Mouse (Mus musculus): ENCODE data around the gene Shkbp1.

Shkbp1 gene

DNA sequence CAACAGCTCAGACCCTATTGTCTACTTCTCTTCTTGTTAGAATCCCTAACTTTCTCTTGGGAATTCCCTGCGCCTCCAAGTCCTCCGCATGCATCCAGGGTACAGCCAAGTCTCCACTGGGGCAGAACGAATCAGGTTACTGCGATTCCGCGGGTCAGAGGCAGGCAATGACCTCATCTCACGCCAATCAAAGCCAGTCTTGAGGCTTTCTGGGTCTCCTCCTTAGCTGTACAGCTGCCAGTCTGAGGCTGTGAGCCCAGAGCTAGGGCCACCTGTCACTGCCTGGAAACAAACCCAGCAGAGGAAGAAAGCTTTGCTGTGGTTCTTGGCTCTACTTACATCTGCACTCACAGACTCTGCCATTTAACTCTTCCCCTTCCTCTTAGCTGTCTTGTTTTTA, 39.9 kb downstream of the Shkbp1 start:
- ChIA-PET CTCF (interaction anchor here in 2 of 4 experiments (0.6 to 1.3 kb wide), 4 partner anchors 9 to 138 kb away, joined by 3 to 7 read pairs (median 4); no protein-coding TSS in a partner anchor), POLR2A (interaction anchor here in 3 of 4 experiments (0.6 to 21.4 kb wide), 7 partner anchors 9 to 58 kb away, joined by 4 to 590 read pairs (median 6); no protein-coding TSS in a partner anchor)

DNA sequence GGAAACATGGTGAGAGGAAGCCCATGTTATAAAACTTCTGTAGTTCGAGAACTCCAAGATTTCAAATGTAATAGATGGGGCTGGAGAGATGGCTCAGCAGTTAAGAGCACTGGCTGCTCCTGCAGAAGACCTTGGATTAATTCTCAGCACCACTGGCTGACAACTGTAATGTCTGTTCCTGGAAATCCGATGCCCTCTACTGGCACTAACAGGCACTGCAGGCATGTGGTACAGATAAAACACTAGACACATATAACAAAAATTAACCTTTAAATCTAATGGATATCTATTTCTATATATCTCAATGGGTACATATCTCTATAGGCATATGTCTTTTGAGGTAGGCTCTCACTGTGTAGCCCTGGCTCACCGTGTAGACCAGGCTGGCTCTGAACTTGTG, 41.4 kb downstream of the Shkbp1 start:
- ChIA-PET POLR2A (interaction anchor here in 2 of 4 experiments (1.2 to 2.4 kb wide), 3 partner anchors 11 to 16 kb away, joined by 3 to 19 read pairs (median 4); no protein-coding TSS in a partner anchor), CTCF (interaction anchor here in 1 of 4 experiments (1.0 kb wide), 1 partner anchor 17 kb away, joined by 3 read pairs; no protein-coding TSS in a partner anchor)

DNA sequence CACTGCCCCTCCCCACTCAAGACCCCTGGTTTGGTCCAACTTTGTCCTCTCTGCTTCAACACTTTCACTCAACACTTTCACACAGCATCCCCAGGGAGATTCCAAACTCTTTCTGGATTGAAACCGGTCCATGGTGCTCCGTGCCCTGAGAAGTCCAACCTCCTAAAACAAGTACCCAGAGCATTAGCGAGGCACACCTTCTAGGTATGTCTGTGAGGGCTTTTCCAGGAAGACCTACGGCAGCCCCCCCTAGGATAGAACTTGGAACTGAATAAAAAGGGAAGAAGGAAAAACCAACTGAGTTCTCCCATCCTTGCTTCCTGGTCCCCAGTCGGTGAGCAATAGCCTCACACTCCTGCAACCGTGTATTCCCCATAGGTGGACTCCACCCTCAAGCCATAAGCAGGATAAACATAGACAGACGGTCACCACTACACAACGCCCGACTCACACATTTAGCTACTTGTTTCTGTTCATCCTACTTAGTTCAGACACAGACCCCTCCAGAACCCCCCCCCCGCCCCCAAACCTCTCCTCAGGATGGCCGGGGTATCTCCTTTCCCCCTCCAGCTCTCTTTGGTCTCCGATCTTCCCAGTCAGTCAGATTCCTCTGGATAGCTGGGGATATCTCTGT, 44.1 kb downstream of the Shkbp1 start:
- CTCF ChIA-PET, result interaction anchor here (0.6 to 7.8 kb wide), 18 partner anchors 8 to 1518 kb away, joined by 3 to 100 read pairs (median 4); partner anchors contain the start of gene Coq8b (in 1 of the 4)
- POLR2A ChIA-PET, result interaction anchor here (0.6 to 19.1 kb wide), 43 partner anchors 9 to 335 kb away, joined by 3 to 590 read pairs (median 4); partner anchors contain the start of genes Shkbp1 (in 2 of the 4) and Numbl (in 1 of the 4)

DNA sequence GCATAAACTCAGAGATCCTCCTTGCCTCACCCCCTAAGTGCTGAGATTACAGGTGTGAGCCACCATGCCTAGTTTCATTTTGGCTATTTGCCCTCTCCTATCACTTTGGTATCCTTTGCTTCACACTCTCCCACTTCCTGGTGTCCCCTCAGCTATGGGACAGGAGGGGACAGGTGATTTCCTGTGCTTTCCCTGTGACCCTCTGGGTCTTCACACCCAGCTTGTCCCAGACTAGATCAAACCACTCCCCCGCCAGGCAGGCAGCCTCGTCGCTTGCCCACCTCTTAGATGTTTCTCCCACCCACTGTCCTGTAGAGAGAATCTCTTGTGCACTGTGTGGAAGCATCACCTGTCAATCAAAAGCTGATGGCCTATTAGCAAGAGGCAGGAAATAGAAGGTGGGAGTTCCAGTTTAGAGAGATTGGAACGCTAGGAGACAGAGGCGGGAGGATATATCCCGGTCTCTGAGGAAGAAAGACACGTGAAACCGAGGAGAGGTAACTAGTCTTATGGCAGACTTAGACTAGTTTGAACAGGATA, 44.8 kb downstream of the Shkbp1 start:
- CTCF ChIA-PET, result interaction anchor here (0.6 to 7.8 kb wide), 12 partner anchors 9 to 425 kb away, joined by 3 to 100 read pairs (median 4); partner anchors contain the start of gene Coq8b (in 1 of the 4)
- POLR2A ChIA-PET, result interaction anchor here in 3 of 4 experiments (0.6 to 19.1 kb wide), 45 partner anchors 8 to 336 kb away, joined by 3 to 590 read pairs (median 4); partner anchors contain the start of genes Shkbp1 (in 2 of the 3), Gm21983 (in 1 of the 3), Mia (in 1 of the 3) and Numbl (in 1 of the 3)

DNA sequence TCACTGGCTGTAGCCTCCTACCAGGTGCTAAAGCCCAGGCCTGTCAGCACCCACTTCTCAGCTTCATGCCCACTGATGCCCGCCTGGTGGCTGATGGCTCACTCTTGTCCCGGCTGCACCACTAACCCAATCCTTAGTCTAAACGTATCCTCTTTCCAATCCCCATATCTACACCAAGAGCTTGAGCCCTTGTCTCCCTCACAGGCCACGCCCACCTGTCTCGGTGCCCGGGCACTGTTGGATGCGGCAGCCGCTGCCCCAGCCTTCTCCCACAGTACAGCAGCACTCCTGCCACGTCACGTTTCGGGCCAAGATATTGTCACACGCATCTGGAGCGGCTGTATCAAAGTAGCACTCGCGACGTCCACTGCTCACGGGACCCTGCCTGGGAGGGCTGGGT, 45.5 kb downstream of the Shkbp1 start:
- ChIA-PET POLR2A (interaction anchor here (0.6 to 19.1 kb wide), 58 partner anchors 8 to 542 kb away, joined by 3 to 590 read pairs (median 5); partner anchors contain the start of genes Sertad1 (in 2 of the 4), Coq8b (in 1 of the 4), Egln2 (in 1 of the 4) and Gm20479 (in 1 of the 4)), CTCF (interaction anchor here (0.5 to 7.8 kb wide), 18 partner anchors 8 to 379 kb away, joined by 3 to 100 read pairs (median 4); partner anchors contain the start of gene Zfp607b (in 1 of the 4))

DNA sequence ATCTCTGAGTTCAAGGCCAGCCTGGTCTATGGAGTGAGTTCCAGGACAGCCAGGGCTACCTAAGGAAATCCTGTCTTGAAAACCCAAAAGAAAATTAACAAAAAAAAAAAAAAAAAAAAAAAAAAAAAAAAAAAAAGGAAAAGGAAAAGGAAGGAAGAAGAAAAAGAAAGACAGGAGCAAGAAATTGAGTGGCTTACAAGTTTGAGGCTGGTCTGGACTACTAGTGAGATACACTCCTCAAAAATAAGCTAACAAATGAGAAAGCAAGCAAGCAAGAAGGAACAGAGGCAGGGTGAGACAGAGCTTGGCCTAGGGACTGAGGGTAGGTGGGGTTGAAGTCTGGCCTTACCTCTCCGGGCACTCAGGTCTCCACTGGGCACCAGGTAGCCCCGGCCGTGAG, 46.0 kb downstream of the Shkbp1 start:
- CTCF ChIA-PET, result interaction anchor here (0.5 to 7.8 kb wide), 18 partner anchors 9 to 379 kb away, joined by 3 to 100 read pairs (median 5); partner anchors contain the start of gene Zfp607b (in 1 of the 4)
- POLR2A ChIA-PET, result interaction anchor here (0.6 to 19.1 kb wide), 55 partner anchors 7 to 542 kb away, joined by 3 to 590 read pairs (median 6); partner anchors contain the start of genes Sertad1 (in 2 of the 4), Coq8b (in 1 of the 4), Egln2 (in 1 of the 4) and Gm20479 (in 1 of the 4)

DNA sequence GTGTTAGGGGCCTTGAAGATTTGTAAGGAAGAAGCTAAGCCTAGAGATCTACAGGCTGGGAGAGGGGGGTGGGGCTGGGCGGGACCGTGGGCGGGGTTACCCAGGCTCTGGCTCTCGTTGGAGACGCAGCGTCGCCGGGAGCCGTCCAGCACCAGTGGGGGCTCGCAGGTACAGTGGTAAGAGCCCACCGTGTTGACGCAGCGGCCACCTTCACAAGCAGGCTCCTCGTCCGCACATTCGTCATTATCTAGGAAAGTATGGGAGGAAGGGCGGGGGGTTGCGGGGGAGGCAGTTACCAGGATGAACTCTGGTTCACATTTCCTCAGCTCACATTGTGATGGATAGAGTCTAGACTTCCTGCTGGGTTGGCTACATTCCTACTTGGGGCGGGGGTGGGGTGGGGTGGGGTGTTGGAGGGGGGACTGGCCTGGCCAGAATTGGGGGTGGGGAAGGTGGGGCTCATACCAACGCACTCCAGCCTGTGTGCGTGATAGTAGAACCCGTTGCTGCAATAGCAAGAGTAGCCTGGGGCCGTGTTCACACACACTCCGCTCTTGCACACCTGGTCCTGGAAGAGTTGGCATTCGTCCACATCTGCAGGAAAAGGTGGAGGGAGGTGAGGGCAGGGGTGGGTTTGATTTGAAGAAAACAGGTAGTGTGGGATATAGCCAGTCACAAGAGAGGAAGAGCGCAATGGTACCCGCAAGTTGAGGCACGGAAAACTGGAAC, 46.8 kb downstream of the Shkbp1 start:
- ChIA-PET POLR2A (interaction anchor here in 3 of 4 experiments (0.5 to 19.1 kb wide), 63 partner anchors 7 to 1621 kb away, joined by 3 to 590 read pairs (median 4); partner anchors contain the start of genes Coq8b (in 2 of the 3), Rab4b (in 2 of the 3), Sertad1 (in 2 of the 3) and Akt2 (in 1 of the 3)), CTCF (interaction anchor here (0.5 to 8.1 kb wide), 36 partner anchors 8 to 1371 kb away, joined by 3 to 100 read pairs (median 4); partner anchors contain the start of genes BC024978 (in 1 of the 4), Coq8b (in 1 of the 4), Map3k10 (in 1 of the 4) and Numbl (in 1 of the 4))

DNA sequence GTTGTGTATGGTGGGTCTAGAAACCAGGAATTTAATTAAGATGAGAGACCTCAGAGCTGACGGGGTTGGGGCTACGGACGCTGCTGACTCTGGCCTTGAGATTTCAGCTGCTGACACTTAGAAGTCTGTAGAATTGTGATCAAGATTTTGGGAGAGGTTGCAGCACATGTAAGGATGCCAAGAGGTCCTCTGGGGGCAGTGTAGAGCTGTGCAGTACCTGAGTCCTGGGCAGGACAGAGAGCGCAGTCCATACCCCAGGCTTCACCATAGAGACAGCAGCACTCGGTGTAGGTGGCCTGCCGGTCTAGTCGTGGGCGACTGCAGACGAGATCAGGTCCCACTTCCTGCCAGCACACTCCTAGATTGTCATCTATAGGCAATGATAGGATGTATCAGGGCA, 48.3 kb downstream of the Shkbp1 start:
- CTCF ChIA-PET, result interaction anchor here (0.6 to 8.1 kb wide), 39 partner anchors 9 to 367 kb away, joined by 3 to 100 read pairs (median 4); partner anchors contain the start of genes Numbl (in 1 of the 4), Rab4b (in 1 of the 4) and Shkbp1 (in 1 of the 4)
- POLR2A ChIA-PET, result interaction anchor here (0.5 to 19.1 kb wide), 35 partner anchors 8 to 343 kb away, joined by 3 to 590 read pairs (median 4); partner anchors contain the start of genes Shkbp1 (in 1 of the 4) and Sptbn4 (in 1 of the 4)

DNA sequence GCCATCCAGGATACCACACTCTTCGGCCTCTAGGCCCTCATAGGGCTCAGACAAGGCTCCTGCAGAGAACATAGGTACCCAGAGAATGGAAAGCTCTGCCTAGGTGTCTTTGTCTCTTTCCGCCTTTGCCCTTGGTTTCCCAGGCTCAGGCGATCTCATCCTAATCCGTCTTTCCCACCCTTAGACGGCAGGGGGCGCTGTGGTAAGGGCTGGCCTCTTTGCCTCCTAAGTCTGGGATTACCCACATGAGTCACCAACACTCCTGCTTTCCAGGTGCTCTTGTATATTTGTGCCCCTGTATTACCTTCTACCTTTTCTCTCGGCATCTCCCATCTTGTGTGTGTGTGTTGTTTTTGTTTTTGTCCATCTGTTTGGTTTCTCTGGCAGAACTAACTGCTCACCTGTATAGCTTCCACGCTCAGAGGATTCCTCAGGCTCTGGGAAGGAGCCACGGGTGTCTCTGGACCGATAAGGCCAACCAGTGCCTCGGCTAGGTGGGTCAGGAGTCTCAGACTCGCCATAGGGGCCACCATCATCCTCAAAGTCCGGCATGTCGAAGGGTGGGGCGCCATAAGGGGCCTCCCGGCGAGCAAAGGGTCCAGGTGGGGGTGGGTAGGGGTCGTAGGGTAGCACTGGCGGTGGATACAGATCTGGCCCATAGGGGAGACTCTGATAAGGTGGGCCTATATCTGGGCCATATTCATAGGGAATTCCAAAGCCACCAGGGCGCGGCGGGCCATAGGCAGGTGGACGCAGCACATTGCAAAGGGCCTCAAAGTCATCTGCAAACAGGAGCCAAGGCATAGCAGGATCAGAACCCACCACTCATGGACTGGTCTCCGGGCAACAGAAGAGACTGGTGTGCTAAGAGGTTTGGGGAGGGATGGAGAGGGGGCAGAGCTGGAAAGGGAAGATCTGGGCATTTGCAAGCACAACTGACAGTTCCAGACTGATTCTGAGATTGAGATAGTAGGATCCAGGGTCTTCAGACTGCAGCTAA, 49.4 kb downstream of the Shkbp1 start:
- ChIA-PET CTCF (interaction anchor here (0.6 to 8.1 kb wide), 51 partner anchors 9 to 1941 kb away, joined by 3 to 100 read pairs (median 4); partner anchors contain the start of genes Gm20479 (in 1 of the 4) and Rab4b (in 1 of the 4)), POLR2A (interaction anchor here (0.5 to 19.1 kb wide), 42 partner anchors 10 to 1047 kb away, joined by 3 to 590 read pairs (median 3); partner anchors contain the start of genes Coq8b (in 1 of the 4), Dyrk1b (in 1 of the 4), Sertad3 (in 1 of the 4) and Shkbp1 (in 1 of the 4))

DNA sequence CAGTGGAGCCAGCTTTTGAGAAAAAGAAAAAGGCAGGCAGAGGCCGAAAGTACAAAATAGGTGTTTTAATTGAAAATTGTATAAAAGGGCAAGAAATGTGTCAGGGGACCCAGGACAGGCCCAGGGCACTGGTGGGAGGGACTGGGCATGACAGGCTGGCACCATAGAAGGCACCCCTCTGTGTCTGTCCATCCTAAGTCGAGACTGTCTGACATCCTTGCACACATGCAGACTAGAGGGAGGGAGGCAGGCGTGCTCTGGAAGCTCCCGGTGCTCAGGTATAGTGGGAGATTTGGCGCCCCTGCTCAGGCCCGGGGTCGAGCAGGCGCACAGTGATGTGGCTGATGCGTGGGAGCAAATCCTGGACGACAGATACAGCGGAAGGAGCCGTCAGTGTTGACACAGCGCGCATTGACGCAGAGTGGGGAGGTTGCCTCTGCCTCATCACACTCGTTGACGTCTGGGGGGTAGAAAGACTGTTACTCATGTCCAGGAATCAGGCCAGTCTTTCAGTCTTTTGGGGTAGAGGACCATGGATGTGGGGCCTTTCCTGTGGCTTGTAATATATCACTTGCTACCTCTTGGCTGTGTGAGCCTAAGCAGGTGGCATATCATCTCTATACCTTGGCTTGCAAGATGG, 50.6 kb downstream of the Shkbp1 start:
- CTCF ChIA-PET, result interaction anchor here (0.6 to 8.1 kb wide), 11 partner anchors 19 to 114 kb away, joined by 3 to 100 read pairs (median 8); no protein-coding TSS in a partner anchor
- POLR2A ChIA-PET, result interaction anchor here in 3 of 4 experiments (0.7 to 19.1 kb wide), 12 partner anchors 9 to 99 kb away, joined by 3 to 590 read pairs (median 5); partner anchors contain the start of gene Coq8b (in 1 of the 3)

DNA sequence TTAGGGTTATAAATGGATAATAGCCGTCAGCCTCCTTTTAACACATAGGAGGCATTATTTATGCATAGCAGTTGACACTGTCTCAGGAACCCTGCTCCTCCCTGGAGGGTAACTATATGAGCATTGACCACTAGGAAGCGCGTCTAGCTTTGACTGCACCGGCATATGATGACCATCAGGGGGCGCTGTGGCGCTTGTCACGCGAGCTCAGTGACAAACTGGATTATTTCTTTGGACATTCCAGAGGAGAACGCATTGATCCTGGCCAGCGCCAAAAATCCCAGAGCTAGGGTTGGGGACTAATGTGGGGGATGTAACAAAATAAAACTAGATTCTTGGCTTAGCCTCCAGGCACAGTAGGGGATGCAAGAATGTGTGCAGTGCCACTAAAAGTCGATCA, 53.6 kb downstream of the Shkbp1 start:
- POLR2A ChIA-PET, result interaction anchor here (0.5 to 19.1 kb wide), 43 partner anchors 9 to 206 kb away, joined by 3 to 590 read pairs (median 4); partner anchors contain the start of genes Shkbp1 (in 2 of the 4), BC024978 (in 1 of the 4), Gm20479 (in 1 of the 4) and Numbl (in 1 of the 4)
- CTCF ChIA-PET, result interaction anchor here (0.5 to 8.1 kb wide), 136 partner anchors 8 to 387 kb away, joined by 3 to 75 read pairs (median 4); partner anchors contain the start of genes Itpkc (in 2 of the 4), Shkbp1 (in 2 of the 4), Blvrb (in 1 of the 4) and Coq8b (in 1 of the 4)

DNA sequence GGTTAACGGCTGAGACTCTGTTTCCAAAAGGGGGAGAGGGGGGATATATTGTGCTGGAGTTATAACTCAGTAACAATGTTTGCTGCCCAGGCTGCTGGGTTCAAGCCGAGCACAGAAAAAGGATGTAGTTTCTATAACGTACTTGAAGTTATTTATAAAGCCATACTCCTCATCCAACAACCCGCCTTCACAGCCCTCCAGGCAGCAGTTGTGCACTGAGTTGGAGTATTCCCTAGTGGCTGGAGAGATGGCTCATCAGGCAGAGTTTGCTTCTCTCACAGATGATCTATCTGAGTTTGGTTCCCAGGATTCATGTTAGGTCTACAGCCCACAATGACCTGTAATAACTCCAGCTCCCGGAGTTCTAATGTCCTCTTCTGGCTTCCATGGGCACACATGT, 55.0 kb downstream of the Shkbp1 start:
- CTCF ChIA-PET, result interaction anchor here in 3 of 4 experiments (0.6 to 6.1 kb wide), 12 partner anchors 10 to 388 kb away, joined by 3 to 75 read pairs (median 6); partner anchors contain the start of gene Zfp607b (in 1 of the 3)
- POLR2A ChIA-PET, result interaction anchor here in 3 of 4 experiments (0.5 to 19.1 kb wide), 10 partner anchors 9 to 102 kb away, joined by 3 to 590 read pairs (median 4); partner anchors contain the start of genes Gm20479 (in 1 of the 3) and Shkbp1 (in 1 of the 3)

DNA sequence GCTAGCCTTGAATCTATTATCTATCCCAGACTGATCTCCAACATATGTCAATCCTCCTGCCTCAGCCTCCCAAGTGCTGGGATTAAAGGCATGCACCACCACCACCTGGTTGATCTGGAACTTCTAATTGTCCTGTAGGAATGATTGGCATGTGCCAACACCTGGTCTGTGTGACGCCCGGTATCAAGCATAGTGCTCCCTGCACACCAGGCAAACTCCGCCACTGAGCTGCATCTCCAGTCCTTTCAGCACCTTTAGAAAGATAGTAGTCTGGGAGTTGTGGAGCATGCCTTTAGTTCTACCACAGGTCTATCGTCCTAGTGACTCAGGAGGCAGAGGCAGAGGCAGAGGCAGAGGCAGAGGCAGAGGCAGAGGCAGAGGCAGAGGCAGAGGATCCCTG, 55.5 kb downstream of the Shkbp1 start:
- CTCF ChIA-PET, result interaction anchor here in 3 of 4 experiments (1.0 to 6.1 kb wide), 7 partner anchors 10 to 388 kb away, joined by 3 to 68 read pairs (median 5); partner anchors contain the start of gene Zfp607b (in 1 of the 3)
- POLR2A ChIA-PET, result interaction anchor here in 3 of 4 experiments (0.5 to 19.1 kb wide), 12 partner anchors 9 to 102 kb away, joined by 3 to 590 read pairs (median 5); partner anchors contain the start of genes Gm20479 (in 1 of the 3) and Shkbp1 (in 1 of the 3)

DNA sequence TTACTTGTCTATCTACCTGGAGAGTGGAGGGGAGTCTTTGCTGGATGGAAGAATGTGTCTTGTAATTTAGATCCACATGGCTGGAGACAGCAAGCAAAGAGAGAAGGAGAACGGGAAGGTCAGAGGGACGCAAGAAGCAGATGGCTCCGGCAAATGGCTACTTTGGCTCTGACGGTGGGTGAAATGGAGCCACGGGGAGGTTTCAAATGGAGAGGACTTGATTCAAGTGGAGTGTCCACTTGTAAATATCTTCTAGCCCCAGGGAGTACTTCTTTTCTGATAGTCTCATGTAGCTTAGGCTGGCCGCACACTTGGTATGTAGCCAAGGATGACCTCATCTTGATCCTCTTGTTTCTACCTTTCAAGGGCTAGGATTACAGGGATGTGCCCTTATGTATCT, 57.0 kb downstream of the Shkbp1 start:
- CTCF ChIA-PET, result interaction anchor here in 2 of 4 experiments (0.6 to 4.4 kb wide), 2 partner anchors 13 to 1264 kb away, joined by 3 to 17 read pairs; no protein-coding TSS in a partner anchor
- POLR2A ChIA-PET, result interaction anchor here in 2 of 4 experiments (1.4 to 19.1 kb wide), 4 partner anchors 13 to 97 kb away, joined by 3 to 590 read pairs (median 6); no protein-coding TSS in a partner anchor
